In genomic region chr12:49385631-49385990, GRCm38 (mm10) we compare ENCODE assay signal across 10 mouse cellular contexts. TPM values are rescaled to one million over a fixed set of nuclear protein-coding genes. Genes with fewer than 3 reads are reported as not detected.
DNase-seq lines count a peak whose midpoint lies in the region; ATAC-seq lines count a peak whose summit lies in the region.
"Had no signal": no experiment of that assay in that cellular context is flagged by ENCODE, and none has a peak within 500 bp of the region (broad histone marks: within the 10 kb centered on the region; RNA-seq: fewer than 3 reads in every experiment).

No protein-coding gene starts in this region.

- no peak overlapping the region for H3K4me3 ChIP-seq in liver, embryonic 12.5 days
- H3K4me3 ChIP-seq in embryonic facial prominence, embryonic 10.5 days: peak overlapping the region; percentile 60
- H3K4me3 ChIP-seq in forebrain, embryonic 14.5 days (ENCODE audit: low read depth, low read length): peak overlapping the region; percentile 95
- H3K4me3 ChIP-seq in midbrain, embryonic 15.5 days: peak overlapping the region; percentile 26

- H3K27me3 ChIP-seq in liver, embryonic 12.5 days (replicated peaks): peaks cover 73% of the 10 kb centered on the region
- H3K27me3 ChIP-seq in embryonic facial prominence, embryonic 10.5 days (replicated peaks; ENCODE audit: low read depth, poor library complexity, severe bottlenecking): peaks cover 99% of the 10 kb centered on the region
- H3K27me3 ChIP-seq in forebrain, embryonic 14.5 days (replicated peaks; ENCODE audit: control insufficient read depth, insufficient read depth, low read length): 0 out of 2 replicates have a peak, but pooled peaks cover under 1% of the 10 kb centered on the region
- H3K27me3 ChIP-seq in midbrain, embryonic 15.5 days (replicated peaks): peaks cover 40% of the 10 kb centered on the region

- peaks cover 11% of the 10 kb centered on the region; the same call in 1 of the 2 replicates for H3K4me1 ChIP-seq in liver, embryonic 12.5 days
- peaks cover 14% of the 10 kb centered on the region for H3K4me1 ChIP-seq in embryonic facial prominence, embryonic 10.5 days
- no peaks in the 10 kb centered on the region for H3K4me1 ChIP-seq in forebrain, embryonic 14.5 days (ENCODE audit: control insufficient read depth, insufficient read depth, low read length)
- 0 out of 2 replicates have a peak, but pooled peaks cover 5% of the 10 kb centered on the region for H3K4me1 ChIP-seq in midbrain, embryonic 15.5 days

- 6% methylated on average over 23 of the region's 23 CpGs for whole genome bisulfite sequencing in liver, embryonic 12.5 days (ENCODE audit: insufficient replicate concordance)
- 1% methylated on average over 23 of the region's 23 CpGs for WGBS in embryonic facial prominence, embryonic 10.5 days
- under 1% methylated on average over 23 of the region's 23 CpGs for WGBS in forebrain, embryonic 14.5 days
- under 1% methylated on average over 23 of the region's 23 CpGs for WGBS in midbrain, embryonic 15.5 days

- 0 out of 2 replicates have a peak, but pooled peaks have one; percentile 46 for ATAC-seq in liver, embryonic 12.5 days
- ATAC-seq in forebrain, embryonic 14.5 days: no peak
- peak; percentile 14; the same call in 1 of the 2 replicates for ATAC-seq in midbrain, embryonic 15.5 days (replicated peaks)

- no peak overlapping the region for H3K9ac ChIP-seq in liver, embryonic 12.5 days
- peak overlapping the region; percentile 100 for H3K9ac ChIP-seq in forebrain, embryonic 14.5 days (ENCODE audit: low read length)
- no peak overlapping the region for H3K9ac ChIP-seq in midbrain, embryonic 15.5 days
- H3K9ac ChIP-seq: liver, embryonic 14.5 days had no signal

- no peak for DNase-seq in liver
- no peak for DNase-seq in embryonic facial prominence, embryonic 10.5 days (ENCODE audit: low spot score)
- peak; percentile 52 for DNase-seq in forebrain, embryonic 14.5 days (ENCODE audit: low spot score)
- no peak for DNase-seq in spleen, postnatal 10 days (ENCODE audit: low spot score in 2 of 2)
- DNase-seq in adrenal gland, postnatal 36 days: no peak
- DNase-seq: kidney, adult 8-10 months had no signal

- no peak overlapping the region for H3K4me2 ChIP-seq in liver, embryonic 12.5 days
- H3K4me2 ChIP-seq in forebrain, embryonic 14.5 days (ENCODE audit: low read length): peak overlapping the region; percentile 20; the same call in 1 of the 2 replicates
- no peak overlapping the region for H3K4me2 ChIP-seq in midbrain, embryonic 15.5 days

- no peak overlapping the region for H3K27ac ChIP-seq in liver, embryonic 12.5 days
- peak overlapping the region; percentile 85 for H3K27ac ChIP-seq in embryonic facial prominence, embryonic 10.5 days (replicated peaks)
- H3K27ac ChIP-seq in forebrain, embryonic 14.5 days (ENCODE audit: low read depth, low read length): peak overlapping the region; percentile 100
- 0 out of 2 replicates have a peak overlapping the region, but pooled peaks have one; percentile 17 for H3K27ac ChIP-seq in midbrain, embryonic 15.5 days
- H3K27ac ChIP-seq: liver, embryonic 14.5 days had no signal

- H3K9me3 ChIP-seq in liver, embryonic 12.5 days (replicated peaks): no peaks in the 10 kb centered on the region
- no peaks in the 10 kb centered on the region for H3K9me3 ChIP-seq in embryonic facial prominence, embryonic 10.5 days
- H3K9me3 ChIP-seq in forebrain, embryonic 14.5 days (replicated peaks; ENCODE audit: control insufficient read depth, low read length): no peaks in the 10 kb centered on the region
- H3K9me3 ChIP-seq in midbrain, embryonic 15.5 days: no peaks in the 10 kb centered on the region

- H3K36me3 ChIP-seq in liver, embryonic 12.5 days: no peaks in the 10 kb centered on the region
- no peaks in the 10 kb centered on the region for H3K36me3 ChIP-seq in embryonic facial prominence, embryonic 10.5 days (replicated peaks)
- peaks cover 26% of the 10 kb centered on the region for H3K36me3 ChIP-seq in forebrain, embryonic 14.5 days (ENCODE audit: control insufficient read depth, insufficient read depth, low read length)
- no peaks in the 10 kb centered on the region for H3K36me3 ChIP-seq in midbrain, embryonic 15.5 days (replicated peaks)

RNA-seq across cellular contexts. Expression of gene Gm43517, which starts 0.6 kb away (rescaled TPM):
- polyA plus RNA-seq in liver, embryonic 12.5 days (2016; fragmentation: Nextera tagmentation; extraction: Ambion mirVana): not detected in 2 replicates
- polyA plus RNA-seq in embryonic facial prominence, embryonic 10.5 days (2016; fragmentation: Nextera tagmentation; extraction: Ambion mirVana): 0.11 and 0.21 TPM in 2 replicates
- 2.2 and 3.6 TPM in 2 replicates for polyA plus RNA-seq in forebrain, embryonic 14.5 days (2014; fragmentation: Nextera tagmentation; extraction: Ambion mirVana)
- 0.24 TPM in 1 of 2 replicates, not detected in the other for polyA plus RNA-seq in midbrain, embryonic 15.5 days (2015; fragmentation: Nextera tagmentation; extraction: Ambion mirVana)
- not detected for total RNA-seq in adrenal gland, postnatal 36 days (2021)
- total RNA-seq: neutrophil, adult 5-6 weeks had no signal
- polyA plus RNA-seq: liver, embryonic 14.5 days had no signal

RNA-seq across cellular contexts. Expression of gene Foxg1, which starts 3.2 kb away (rescaled TPM):
- polyA plus RNA-seq in liver, embryonic 12.5 days (2016; fragmentation: Nextera tagmentation; extraction: Ambion mirVana): 0.06 TPM in 1 of 2 replicates, not detected in the other
- 3.2 and 4.7 TPM in 2 replicates for polyA plus RNA-seq in embryonic facial prominence, embryonic 10.5 days (2016; fragmentation: Nextera tagmentation; extraction: Ambion mirVana)
- polyA plus RNA-seq in forebrain, embryonic 14.5 days (2014; fragmentation: Nextera tagmentation; extraction: Ambion mirVana): 72.6 and 77.7 TPM in 2 replicates
- polyA plus RNA-seq in midbrain, embryonic 15.5 days (2015; fragmentation: Nextera tagmentation; extraction: Ambion mirVana): 1.3 and 2.4 TPM in 2 replicates
- not detected for total RNA-seq in adrenal gland, postnatal 36 days (2021)
- total RNA-seq: neutrophil, adult 5-6 weeks had no signal
- polyA plus RNA-seq: liver, embryonic 14.5 days had no signal

Comparison
In these comparisons a context has a peak if more than half of its experiments do, and no peak if none do; other contexts are left out.
1. RNA of gene Foxg1, which starts 3.2 kb away (polyA plus RNA-seq): 72.6 to 77.7 TPM in forebrain, embryonic 14.5 days; 3.2 to 4.7 TPM in embryonic facial prominence, embryonic 10.5 days, 1.3 to 2.4 TPM in midbrain, embryonic 15.5 days and 0.06 TPM in liver, embryonic 12.5 days; every median in the first group is over 10 times any median in the second.